Mouse (Mus musculus): ENCODE results near the gene Ccl3. TPM values are rescaled to one million over a fixed set of nuclear protein-coding genes. Genes with fewer than 3 reads are reported as not detected.

Ccl3 gene
- 25.6 and 29.2 TPM in 2 replicates for total RNA-seq (2017)

DNA sequence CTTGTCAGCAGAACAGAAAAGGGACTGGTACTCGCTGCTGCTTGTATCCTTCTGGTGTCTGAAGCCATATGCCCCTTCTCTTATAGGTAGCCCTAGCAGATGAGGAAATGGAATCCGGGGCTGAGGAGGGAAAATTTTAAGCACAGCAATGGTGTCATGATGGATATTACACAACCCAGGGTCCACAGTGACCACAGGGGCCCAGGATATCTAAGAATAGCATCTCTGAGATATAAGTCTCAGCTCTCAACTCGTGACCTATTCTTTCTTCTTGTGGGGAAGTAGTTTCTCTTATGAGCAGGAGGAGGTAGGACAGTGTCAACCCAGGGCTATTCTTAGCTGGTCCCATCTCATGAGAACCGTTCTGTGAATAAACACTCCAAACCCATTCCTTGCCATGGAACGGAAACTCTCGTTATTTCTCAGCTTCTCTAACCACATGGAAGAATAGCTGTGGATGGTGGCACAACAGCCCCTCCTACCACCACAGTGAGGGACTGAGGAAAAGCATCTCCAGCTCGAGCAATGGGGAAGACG, at the start of gene Ccl3:
TSS of gene Ccl3 (minus strand) at position 51 of the 537 bp plus-strand sequence.
- peak; percentile 52 for ATAC-seq (ENCODE audit: extremely low read depth, insufficient number of reproducible peaks, low FRiP score, poor library complexity, severe bottlenecking)

DNA sequence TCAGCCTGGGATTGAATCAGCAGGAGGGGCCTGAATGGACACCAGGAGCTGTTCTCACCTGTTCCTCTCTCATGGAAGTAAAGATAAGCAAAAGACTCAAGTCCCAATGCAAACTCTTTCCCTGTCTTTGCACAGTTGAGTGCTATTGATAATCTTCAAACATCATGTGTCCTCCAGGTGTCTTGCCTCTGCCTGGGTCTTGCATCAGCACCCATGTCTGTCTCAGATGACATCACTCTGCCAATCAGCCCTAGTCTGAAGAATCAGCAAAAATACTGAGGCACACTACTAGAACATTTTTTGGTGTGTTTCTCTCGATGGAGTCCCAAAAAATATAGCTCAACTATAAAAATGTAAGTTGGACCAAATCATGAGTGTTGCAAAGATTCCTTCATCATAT, 42.9 kb upstream of the Ccl3 start:
- no peak for ATAC-seq (ENCODE audit: extremely low read depth, insufficient number of reproducible peaks, low FRiP score, poor library complexity, severe bottlenecking)

DNA sequence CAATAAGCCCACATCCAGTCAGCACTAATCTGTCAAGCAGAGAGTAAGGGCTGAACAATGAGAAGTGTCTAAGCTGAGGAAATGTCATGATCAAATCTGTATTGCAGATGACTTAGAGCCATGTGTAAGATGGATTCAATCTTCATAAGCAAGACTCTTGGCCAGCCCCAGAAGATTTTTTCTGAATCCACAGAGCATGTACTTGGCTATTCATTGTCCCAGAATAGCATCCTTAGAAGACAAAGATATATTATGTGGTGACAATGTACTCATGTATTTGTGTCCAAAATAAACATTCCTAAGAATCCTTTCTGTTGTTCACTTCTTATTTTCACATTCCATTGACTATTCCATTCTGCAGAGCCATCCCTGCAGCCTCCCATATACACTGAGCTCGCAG, 40.8 kb upstream of the Ccl3 start:
- ATAC-seq (ENCODE audit: extremely low read depth, insufficient number of reproducible peaks, low FRiP score, poor library complexity, severe bottlenecking) = no peak

DNA sequence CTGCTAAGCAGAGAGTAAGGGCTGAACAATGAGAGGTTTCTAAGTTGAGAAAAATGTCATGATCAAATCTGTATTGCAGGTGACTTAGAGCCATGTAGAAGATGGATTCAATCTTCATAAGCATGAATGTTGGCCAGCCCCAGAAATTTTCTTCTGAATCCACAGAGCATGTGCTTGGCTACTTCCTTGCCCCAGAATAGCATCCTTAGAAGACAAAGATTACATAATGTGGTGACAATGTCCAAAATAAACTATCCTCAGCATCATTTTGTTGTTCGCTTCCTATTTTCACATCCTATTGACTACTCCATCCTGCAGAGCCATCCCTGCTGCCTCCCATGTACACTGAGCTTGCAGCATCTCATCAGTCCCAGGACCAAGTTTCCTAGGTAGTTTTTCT, 26.5 kb upstream of the Ccl3 start:
- no peak for ATAC-seq (ENCODE audit: extremely low read depth, insufficient number of reproducible peaks, low FRiP score, poor library complexity, severe bottlenecking)

DNA sequence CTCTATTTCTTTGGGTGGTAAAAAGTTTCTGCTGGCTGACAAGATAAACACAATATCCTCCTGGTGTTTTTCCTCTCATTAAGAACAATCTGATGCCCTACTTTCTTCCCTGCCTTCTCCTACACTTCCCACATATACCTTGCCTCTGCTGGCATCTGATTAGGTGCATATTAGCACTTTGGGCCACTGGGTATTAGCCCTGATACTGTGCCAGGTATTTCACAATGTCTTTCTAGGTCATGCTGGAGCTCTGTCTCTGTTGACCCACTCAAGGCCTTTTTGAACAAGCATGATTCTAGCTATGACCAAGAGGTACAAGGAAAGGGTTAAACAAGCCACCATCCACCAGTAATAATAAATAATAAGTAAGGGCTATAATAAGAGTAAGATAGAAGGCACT, 22.6 kb upstream of the Ccl3 start:
- no peak for ATAC-seq (ENCODE audit: extremely low read depth, insufficient number of reproducible peaks, low FRiP score, poor library complexity, severe bottlenecking)

DNA sequence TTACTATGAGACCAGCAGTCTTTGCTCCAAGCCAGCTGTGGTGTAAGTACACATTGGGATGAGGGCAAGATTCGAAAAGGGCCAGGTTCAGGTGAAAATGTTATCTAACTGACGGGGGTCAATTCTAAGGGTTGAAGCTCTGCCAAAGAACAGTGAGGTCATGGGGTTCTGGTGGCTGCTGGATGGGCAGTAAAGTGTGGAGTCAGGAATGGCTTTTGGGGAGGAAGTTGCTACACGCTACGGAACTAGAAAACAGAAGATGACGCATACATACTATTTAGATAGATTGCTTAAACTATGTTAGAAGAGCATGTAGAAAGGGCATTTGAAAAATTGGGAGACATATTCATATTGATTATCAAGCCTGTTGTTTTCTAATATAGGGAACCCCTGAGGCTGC, 14.4 kb upstream of the Ccl3 start:
- ATAC-seq (ENCODE audit: extremely low read depth, insufficient number of reproducible peaks, low FRiP score, poor library complexity, severe bottlenecking) = peak; percentile 62

DNA sequence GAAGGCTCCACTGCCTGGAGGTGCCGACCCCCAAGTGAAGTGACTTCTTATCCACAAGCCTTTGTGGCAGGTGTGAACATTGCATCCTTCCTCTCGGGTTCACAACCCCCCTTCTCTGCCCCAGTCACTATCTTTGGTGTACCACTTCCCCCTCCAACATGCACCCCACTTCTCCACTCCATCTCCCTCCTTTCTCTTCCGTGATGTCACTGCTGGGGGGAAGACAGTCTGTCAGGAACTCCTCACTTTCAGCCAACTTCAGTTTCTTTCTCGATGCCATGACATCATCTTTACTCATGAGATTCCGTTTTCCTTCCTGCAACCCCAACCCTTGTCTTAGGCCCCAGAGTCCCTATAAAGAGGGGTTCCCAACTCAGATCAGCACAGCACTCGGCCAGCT, 13.0 kb upstream of the Ccl3 start, which contains the start of gene Ccl4:
TSS of gene Ccl4 (plus strand) at position 381 of the 400 bp plus-strand sequence.
- peak; percentile 35 for ATAC-seq (ENCODE audit: extremely low read depth, insufficient number of reproducible peaks, low FRiP score, poor library complexity, severe bottlenecking)

DNA sequence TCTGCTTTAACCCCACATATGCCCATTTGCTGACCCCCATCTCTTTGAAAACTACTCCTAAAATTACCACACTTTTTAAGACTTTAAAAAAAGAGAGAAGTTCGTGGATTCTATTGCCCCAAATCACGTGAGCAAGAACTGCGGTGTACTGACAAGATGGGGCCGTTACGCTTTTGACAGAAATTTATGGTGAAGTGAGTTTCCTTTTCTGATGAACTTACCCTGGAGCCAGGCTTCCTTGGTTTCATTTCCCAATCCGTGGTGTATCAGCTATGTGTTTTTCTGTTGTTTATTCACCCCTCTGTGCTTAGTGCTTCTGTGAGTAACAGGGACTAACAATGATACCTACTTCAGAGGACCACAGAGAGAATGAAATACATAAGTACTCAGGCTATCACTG, 9.6 kb upstream of the Ccl3 start:
- ATAC-seq (ENCODE audit: extremely low read depth, insufficient number of reproducible peaks, low FRiP score, poor library complexity, severe bottlenecking) = no peak

DNA sequence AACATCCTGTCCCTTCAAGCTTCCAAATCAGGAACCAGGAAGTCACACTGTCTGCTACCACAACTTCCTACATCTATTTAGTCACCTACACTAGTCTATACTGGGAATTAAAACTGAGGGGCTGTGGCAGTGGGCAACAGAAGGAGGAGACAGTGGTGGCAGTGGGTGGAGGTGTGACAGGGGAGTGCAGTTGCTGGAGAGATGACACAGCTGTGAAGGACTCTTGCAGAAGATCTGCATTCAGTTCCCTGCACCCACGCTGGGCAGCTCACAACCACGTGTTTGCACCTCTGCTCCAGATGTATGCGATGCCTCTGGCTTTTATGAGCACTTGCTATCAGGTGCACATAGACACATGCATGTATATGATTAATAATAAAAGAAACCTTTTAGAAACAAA, 8.4 kb upstream of the Ccl3 start:
- ATAC-seq (ENCODE audit: extremely low read depth, insufficient number of reproducible peaks, low FRiP score, poor library complexity, severe bottlenecking) = no peak

DNA sequence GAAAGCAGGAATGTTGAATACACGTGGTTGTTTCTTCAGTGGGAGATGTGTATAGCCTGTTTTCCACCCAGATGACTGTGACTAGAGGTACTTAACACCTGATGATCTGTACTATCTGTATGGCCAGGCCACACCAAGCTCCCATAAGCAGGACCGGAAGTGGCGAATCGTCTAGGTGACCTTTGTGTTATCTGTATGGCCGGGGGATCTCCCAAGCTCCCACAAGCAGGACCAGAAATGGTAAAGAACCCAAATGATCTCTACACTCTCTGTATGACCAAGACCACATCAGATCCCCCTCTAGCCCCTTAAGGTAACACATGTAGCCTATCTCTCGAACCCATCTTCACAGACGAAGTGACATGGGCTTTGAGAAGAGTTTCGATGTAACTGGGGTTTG, 5.5 kb upstream of the Ccl3 start:
- ATAC-seq (ENCODE audit: extremely low read depth, insufficient number of reproducible peaks, low FRiP score, poor library complexity, severe bottlenecking) = no peak

DNA sequence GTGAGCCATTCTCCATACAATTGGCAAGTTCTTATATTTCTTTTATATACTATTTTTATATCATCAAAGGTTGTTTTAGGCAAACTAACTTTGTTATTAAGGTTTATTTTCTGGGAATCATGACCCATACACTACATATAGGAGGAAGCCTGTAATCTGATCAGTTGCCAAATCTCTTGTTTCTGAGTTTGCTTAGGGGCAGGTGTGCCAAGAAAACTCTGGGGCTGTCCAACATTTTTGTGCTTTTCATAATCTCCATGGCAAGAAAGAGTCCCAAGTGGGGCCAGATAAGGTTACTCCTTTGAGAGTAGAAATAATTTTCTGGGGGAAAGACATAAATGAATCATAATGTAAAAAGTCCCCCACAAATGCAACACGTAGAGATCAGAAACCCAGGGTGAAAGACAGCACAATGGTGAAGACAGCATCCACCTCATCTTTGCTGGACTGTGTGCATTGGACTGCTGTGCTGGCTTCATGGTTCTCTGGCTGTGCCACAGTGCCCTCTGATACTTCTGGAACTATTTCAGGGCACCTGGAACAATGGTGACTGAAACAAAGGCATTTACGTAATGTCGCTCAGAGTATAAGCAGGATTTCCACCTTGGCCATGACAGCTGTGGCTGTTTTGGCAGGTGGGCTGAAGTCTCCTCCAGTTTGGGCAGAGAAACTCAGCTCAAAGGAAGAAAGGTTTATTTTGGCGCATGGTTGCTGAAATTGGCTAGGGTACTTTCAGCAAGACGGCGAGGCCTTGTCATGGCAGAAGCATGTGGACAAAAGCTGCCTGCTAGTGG, 2.6 kb downstream of the Ccl3 start:
- no peak for ATAC-seq (ENCODE audit: extremely low read depth, insufficient number of reproducible peaks, low FRiP score, poor library complexity, severe bottlenecking)

DNA sequence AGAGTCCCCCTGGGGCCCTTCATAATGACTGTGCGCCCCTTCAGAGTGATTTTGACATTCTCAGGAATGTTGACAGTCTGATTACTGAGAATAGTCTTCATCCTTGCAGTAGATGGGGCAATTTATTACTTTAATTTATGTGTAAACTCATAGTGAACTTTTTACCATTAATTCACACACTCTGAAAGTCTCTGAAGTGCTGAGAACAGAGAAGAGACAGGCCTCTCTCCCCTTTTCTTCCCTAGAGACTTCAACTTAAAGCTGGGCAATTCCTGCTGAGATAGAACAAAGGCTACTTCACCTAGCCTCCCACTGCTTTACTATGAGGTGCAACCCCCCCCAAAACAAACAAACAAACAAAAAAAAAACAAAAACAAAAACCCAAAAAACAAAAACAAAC, 3.6 kb downstream of the Ccl3 start, which contains the start of gene Rpl9-ps1:
TSS of gene Rpl9-ps1 (minus strand) at position 101 of the 400 bp plus-strand sequence.
- ATAC-seq (ENCODE audit: extremely low read depth, insufficient number of reproducible peaks, low FRiP score, poor library complexity, severe bottlenecking) = no peak

DNA sequence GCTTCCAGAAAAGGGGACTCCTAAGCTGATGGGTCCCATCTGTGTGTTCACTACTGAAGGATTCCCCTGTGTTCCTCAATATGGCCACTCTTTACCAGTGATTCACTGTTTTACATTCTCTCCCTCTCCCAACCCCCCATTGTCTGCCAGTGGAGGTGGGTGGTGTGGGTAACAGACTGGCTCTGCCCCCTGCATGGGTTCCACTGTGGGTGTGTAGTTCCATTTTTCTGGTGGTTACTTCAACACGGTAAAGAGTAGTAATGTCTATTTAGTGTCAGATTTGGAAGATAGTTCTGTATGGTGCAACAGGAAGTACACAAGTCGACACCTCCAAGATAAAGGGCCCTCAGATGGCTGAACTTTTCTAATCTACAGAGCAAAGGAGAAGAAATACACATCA, 7.9 kb downstream of the Ccl3 start:
- no peak for ATAC-seq (ENCODE audit: extremely low read depth, insufficient number of reproducible peaks, low FRiP score, poor library complexity, severe bottlenecking)

DNA sequence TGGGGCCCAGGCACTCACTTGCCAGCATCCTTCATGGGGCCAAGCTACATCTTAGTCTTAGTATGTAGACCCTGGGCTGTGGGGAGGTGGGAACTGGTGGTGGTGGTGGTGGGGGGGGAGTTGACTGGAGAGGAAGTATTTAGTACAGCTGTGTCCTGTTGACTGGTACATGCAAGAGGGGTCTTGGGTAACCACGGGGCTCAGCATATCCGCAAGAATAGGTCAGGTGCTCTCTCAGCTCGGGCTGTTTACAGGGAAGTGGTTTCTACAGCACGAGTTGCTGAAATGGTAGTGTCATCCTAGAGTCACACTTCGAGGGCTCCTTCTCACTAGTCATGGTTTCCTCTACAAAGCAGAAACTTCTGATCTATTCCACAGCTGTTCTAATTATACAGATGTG, 9.0 kb downstream of the Ccl3 start:
- ATAC-seq (ENCODE audit: extremely low read depth, insufficient number of reproducible peaks, low FRiP score, poor library complexity, severe bottlenecking) = peak; percentile 90

DNA sequence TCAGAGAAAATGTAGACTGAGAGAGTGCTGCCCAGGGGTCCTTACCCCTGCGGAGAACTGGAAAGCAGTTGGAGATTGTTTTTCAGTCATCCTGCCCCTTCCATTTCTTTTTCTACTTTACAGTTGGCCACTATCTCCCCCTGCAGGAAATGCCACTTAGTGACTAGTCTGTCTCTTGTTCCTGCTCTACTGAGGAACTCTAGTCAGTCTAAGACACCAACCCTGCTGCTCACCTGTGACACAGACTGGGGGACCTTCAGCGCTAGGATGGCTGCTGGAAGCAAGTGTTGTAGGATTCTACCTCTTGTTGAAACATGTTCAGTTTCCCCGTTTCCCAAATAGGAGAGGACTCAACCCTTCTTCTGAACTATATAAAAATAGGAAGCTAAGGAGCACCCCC, 9.6 kb downstream of the Ccl3 start:
- ATAC-seq (ENCODE audit: extremely low read depth, insufficient number of reproducible peaks, low FRiP score, poor library complexity, severe bottlenecking) = peak; percentile 67

DNA sequence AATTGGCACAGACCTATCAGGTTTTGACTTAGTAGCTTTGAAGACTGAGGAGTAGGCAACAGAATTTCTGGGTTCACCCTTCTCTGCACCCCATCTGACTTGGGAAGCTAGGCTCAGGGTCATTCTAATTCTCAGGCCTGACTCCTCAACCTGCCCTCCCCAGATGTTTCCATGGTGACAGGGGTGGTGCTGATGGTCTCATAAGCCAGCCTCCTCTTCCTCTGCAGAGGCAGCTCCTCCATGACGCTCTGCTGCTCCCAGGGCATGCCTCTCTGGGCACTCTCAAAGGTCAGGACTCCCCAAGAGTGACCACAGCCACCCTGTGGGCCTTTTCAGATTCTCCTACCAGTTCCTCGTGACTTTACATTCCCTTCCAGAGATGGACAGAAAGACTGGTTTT, 10.2 kb downstream of the Ccl3 start:
- peak; percentile 27; the same call in 1 of the 2 replicates for ATAC-seq (ENCODE audit: extremely low read depth, insufficient number of reproducible peaks, low FRiP score, poor library complexity, severe bottlenecking)

DNA sequence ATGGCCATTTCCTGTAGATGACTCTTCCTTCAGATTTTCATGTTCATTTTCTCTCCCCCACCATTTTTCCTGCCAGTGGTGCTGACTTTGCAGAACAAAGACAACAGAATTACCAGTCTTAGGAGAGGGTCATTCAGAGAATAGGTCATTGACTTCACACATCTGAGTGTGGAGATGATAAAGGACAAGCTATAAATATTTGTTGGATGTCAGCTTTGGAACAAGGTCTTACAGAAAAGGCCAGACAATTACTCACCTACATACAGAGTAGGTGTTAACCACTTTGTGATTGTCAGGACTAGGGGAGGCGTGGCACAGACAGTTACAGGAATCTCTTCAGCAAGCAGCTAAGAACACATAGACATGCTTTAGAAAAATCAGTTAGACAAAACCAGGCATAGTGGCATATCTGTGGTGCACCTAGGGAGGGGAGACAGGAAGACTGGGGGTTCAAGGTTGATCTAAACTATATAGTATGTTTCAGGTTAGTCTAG, 12.4 kb downstream of the Ccl3 start:
- no peak for ATAC-seq (ENCODE audit: extremely low read depth, insufficient number of reproducible peaks, low FRiP score, poor library complexity, severe bottlenecking)

DNA sequence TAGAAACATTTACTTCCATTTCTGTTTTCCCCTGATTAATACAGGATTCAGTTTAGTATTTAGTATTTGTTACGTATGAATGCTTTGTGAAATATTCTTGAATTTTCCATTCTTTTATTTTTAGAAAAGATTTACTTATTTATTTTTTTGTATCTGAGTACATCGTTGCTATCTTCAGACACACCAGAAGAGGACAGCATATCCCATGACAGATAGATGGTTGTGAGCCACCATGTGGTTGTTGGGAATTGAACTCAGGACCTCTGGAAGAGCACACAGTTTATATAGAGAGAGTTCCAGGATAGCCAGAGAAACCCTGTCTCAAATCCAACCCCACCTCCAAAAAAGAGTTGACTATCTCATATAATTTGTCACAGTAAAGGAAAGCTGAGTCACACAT, 14.3 kb downstream of the Ccl3 start:
- ATAC-seq (ENCODE audit: extremely low read depth, insufficient number of reproducible peaks, low FRiP score, poor library complexity, severe bottlenecking) = no peak

DNA sequence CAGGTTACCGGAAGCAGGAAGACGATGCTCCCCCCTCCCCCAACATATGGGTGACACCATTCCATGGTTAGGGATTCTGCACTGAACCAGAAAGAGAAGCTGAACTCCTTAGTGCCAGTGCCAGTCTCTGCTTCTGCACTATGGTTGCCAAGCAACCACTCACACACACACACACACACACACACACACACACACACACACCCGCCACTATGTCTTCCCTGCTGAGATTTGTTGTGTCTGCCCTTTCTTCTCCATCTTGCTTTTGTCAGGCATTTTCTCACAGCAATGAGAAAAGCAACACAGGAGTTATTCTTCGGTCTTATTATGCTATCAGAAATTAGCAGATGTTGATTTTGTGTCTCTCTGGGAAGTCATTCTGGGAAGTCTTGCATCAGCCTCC, 14.7 kb downstream of the Ccl3 start:
- ATAC-seq (ENCODE audit: extremely low read depth, insufficient number of reproducible peaks, low FRiP score, poor library complexity, severe bottlenecking) = no peak

DNA sequence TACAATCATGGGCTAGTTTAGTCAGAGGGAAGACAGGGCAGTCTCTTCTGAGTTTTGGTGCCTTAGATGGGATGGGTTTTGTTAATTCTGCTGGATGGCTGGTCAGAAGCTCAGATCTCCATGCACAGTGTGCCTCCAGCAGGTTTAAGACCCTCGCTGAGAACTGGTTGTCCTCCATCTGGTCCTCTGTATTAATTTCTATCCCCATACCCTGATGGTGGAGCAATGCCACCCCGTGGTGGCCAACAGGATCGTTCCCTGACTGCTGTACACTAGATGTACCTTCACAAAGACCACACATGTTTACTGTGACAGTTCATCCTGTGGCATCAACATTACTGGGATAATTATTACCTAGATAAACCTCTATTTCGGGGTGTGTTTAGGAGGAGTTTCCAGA, 16.4 kb downstream of the Ccl3 start:
- ATAC-seq (ENCODE audit: extremely low read depth, insufficient number of reproducible peaks, low FRiP score, poor library complexity, severe bottlenecking) = peak; percentile 68; the same call in 1 of the 2 replicates

Data from neutrophil, adult 5-6 weeks (primary cell).